Mouse (Mus musculus) kidney, adult 2 months (tissue): Measurements from ENCODE around the gene Gcg.

Experiments used
- CTCF ChIP-seq: fragments of 200-500 bp; conservative IDR thresholded peaks from 2 replicates; pipeline ENCODE4 v1.5.1; 2011; ENCODE audit warnings: low read depth, mild to moderate bottlenecking, control low read depth, low read length, moderate library complexity, mixed read lengths; ENCODE audit not compliant: insufficient read depth, insufficient read length
- POLR2A ChIP-seq: fragments of 200-500 bp; IDR thresholded peaks from one replicate; pipeline ENCODE4 v1.6.1; 2011; ENCODE audit warnings: low read depth, low read length, control low read depth

DNA sequence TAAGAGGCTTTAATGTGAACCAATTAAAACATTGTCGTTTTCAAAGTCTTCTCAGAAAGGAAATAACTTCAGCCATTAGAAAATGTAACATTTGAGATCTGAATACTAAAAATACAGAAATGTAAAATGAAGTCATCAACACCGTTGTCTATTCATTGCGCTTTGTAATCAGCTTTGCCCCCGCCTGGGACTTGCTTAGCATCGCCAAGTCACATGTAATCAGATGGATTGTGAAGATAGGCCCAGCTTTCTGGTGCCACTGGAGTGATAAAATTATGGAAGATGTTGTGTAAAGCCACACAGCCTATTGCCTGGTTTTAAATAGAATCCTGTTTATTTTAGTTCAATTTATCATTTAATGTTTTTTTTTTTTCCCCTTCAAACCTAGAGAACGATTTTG is 6.4 kb upstream of the Gcg start:
- TF ChIP-seq CTCF, result no peak
- no peak for TF ChIP-seq POLR2A
